Mouse (Mus musculus) spleen, embryonic (tissue): ENCODE data around the gene Dagla.

ENCODE experiments used
- CTCF ChIA-PET: fragments of 350-600 bp; sonication (Branson Sonifier 250); formaldehyde crosslinking; loops from one replicate; lab custom pipeline; 2022; lab: Charles Lee

Dagla gene

GRCm38 (mm10) chr19:10204616-10205001 is 100.1 kb downstream of the Dagla start:
- CTCF ChIA-PET = no interaction called here

GRCm38 (mm10) chr19:10203848-10204615 is 100.6 kb downstream of the Dagla start, which contains the start of the genes Tmem258 and Fen1:
Tmem258 (plus strand) TSS chr19:10204014.
Fen1 (minus strand) TSS chr19:10204169.
- CTCF ChIA-PET = no interaction called here

- CTCF ChIA-PET = no interaction called here
Measured at GRCm38 (mm10) chr19:10203146-10203847, 101.4 kb downstream of the Dagla start.

- CTCF ChIA-PET = interaction anchor here (0.6 kb wide), 1 partner anchor 145 kb away, joined by 3 read pairs; no protein-coding TSS in a partner anchor
Measured at GRCm38 (mm10) chr19:10198723-10199122, 106.0 kb downstream of the Dagla start.

GRCm38 (mm10) chr19:10198286-10198685 is 106.4 kb downstream of the Dagla start:
- CTCF ChIA-PET = interaction anchor here (0.6 kb wide), 1 partner anchor 145 kb away, joined by 3 read pairs; no protein-coding TSS in a partner anchor

GRCm38 (mm10) chr19:10197130-10197529 is 107.5 kb downstream of the Dagla start:
- CTCF ChIA-PET = no interaction called here
